Mouse (Mus musculus) neural tube, embryonic 12.5 days (tissue): ENCODE data around the gene Ankrd36. TPM values are rescaled to one million over a fixed set of nuclear protein-coding genes. Genes with fewer than 3 reads are reported as not detected.
A peak's percentile ranks its signal among the peaks of the same experiment; 100 is the strongest.

Experiments
- ATAC-seq: fragments of 200-750 bp; cut with Nextera tagmentation; 2 replicates; pipeline ENCODE4 v1.8.0; 2017; ENCODE audit warnings: low read depth, mild to moderate bottlenecking, moderate TSS enrichment, moderate library complexity; ENCODE audit not compliant: low FRiP score
- H3K27ac ChIP-seq: fragments of 300-500 bp; sonication (generic); 2 replicates; pipeline ENCODE4 v1.5.1; 2016
- H3K27me3 ChIP-seq: fragments of 300-500 bp; sonication (generic); replicated peaks from 2 replicates; pipeline ENCODE4 v1.6.1; 2016; ENCODE audit warnings: mild to moderate bottlenecking
- H3K36me3 ChIP-seq: fragments of 300-500 bp; sonication (generic); 2 replicates; pipeline ENCODE4 v1.6.1; 2016; ENCODE audit warnings: mild to moderate bottlenecking
- H3K4me1 ChIP-seq: fragments of 300-500 bp; sonication (generic); 2 replicates; pipeline ENCODE4 v1.6.1; 2016
- H3K4me2 ChIP-seq: fragments of 300-500 bp; sonication (generic); replicated peaks from 2 replicates; pipeline ENCODE4 v1.6.1; 2016; ENCODE audit warnings: mild to moderate bottlenecking
- H3K4me3 ChIP-seq: fragments of 300-500 bp; sonication (generic); 2 replicates; pipeline ENCODE4 v1.5.1; 2016
- H3K9ac ChIP-seq: fragments of 300-500 bp; sonication (generic); 2 replicates; pipeline ENCODE4 v1.6.1; 2016; ENCODE audit warnings: mild to moderate bottlenecking
- H3K9me3 ChIP-seq: fragments of 300-500 bp; sonication (generic); 2 replicates; pipeline ENCODE4 v1.6.1; 2016; ENCODE audit warnings: mild to moderate bottlenecking
- WGBS: fragments of 180-500 bp; shearing (Covaris S2); methylation state at CpG from one replicate; pipeline ENCODE4 v1.1.7; 2016; 5-methylcytosine and 5-hydroxymethylcytosine counted together
- polyA plus RNA-seq: library from polyadenylated mRNA; unstranded; fragments of >200 nt; fragmentation: Nextera tagmentation; extraction: Ambion mirVana; gene quantifications from 2 replicates; pipeline ENCODE4 v1.2.1, GENCODE M21; 2016

Ankrd36 gene
- polyA plus RNA-seq, 1 experiment from 2014 or later, result not detected

DNA sequence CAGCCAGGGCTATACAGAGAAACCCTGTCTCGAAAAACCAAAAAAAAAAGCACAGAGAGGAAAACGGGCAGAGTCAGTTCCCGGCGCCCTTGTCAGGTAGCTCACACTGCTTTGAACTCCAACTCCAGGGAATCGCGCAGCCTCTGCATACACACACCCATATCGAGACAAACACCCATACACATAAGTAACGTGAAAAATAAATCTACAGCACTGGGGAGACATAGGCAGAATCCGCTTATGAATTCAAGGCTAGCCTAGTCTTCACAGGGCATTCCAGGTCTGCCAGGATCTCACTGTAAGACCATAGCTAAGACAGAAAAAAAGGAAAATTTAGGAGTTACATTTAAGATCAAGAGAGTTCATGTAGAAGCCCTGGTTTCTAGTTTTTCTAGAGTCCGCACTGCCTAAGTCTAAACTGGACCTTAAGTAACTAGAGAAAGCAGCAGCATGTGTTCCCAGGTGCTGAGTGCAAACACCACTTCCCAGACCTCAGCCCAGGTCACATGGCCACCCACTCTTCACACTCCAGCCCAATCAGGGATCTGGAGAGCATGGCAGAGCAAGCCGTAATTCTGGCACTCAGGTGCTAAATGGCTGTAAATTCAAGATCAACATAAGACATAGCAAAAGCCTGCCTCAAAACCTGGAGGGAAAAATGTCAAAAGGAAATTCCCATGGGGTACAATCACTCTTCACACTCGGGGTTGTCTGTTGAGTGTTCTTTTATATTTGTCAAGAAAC is 149.3 kb downstream of the Ankrd36 start:
- no peak overlapping the region for H3K4me3 ChIP-seq
- H3K4me2 ChIP-seq, result no peak overlapping the region
- H3K9ac ChIP-seq, result no peak overlapping the region
- no peaks in the 10 kb centered on the region for H3K9me3 ChIP-seq
- H3K27me3 ChIP-seq, result no peaks in the 10 kb centered on the region
- ATAC-seq, result no peak
- no peaks in the 10 kb centered on the region for H3K4me1 ChIP-seq
- H3K27ac ChIP-seq, result no peak overlapping the region
- peaks cover 44% of the 10 kb centered on the region for H3K36me3 ChIP-seq
- 92% methylated on average over 12 of the region's 12 CpGs for WGBS

GRCm38 (mm10) chr11:5729582-5729981 is 160.1 kb downstream of the Ankrd36 start:
- WGBS, result 91% methylated on average over 9 of the region's 9 CpGs
- no peak for ATAC-seq
- H3K9ac ChIP-seq, result no peak overlapping the region
- no peaks in the 10 kb centered on the region for H3K27me3 ChIP-seq
- H3K4me2 ChIP-seq, result no peak overlapping the region
- H3K9me3 ChIP-seq, result no peaks in the 10 kb centered on the region
- H3K4me1 ChIP-seq, result peaks cover 5% of the 10 kb centered on the region; the same call in 1 of the 2 replicates
- H3K4me3 ChIP-seq, result no peak overlapping the region
- no peak overlapping the region for H3K27ac ChIP-seq
- H3K36me3 ChIP-seq, result 0 out of 2 replicates have a peak, but pooled peaks cover 1% of the 10 kb centered on the region

DNA sequence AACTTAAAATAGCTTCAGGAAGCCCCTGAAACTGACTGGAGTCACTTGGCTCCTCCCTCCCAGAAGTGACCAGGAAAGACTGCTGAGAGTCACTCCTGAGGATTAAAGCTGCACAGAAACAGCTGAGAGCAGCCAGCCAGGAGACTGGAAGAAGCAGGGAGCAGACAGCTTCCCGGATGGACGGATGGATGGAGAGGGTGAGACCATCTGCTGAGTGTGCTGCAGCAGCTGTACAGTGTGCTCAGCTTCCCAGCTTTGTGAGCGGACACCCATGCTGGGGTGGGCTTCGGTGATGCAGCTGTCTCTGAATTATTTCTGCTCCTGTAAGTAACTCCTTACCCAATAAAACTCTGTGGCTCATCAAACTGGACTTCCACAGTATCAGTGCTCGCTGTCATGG is 162.9 kb downstream of the Ankrd36 start:
- no peak for ATAC-seq
- 61% methylated on average over 5 of the region's 5 CpGs for WGBS
- H3K9ac ChIP-seq, result 0 out of 2 replicates have a peak overlapping the region, but pooled peaks have one; percentile 21

GRCm38 (mm10) chr11:5734323-5734722 is 164.8 kb downstream of the Ankrd36 start:
- ATAC-seq, result no peak
- no peaks in the 10 kb centered on the region for H3K36me3 ChIP-seq
- no peaks in the 10 kb centered on the region for H3K9me3 ChIP-seq
- H3K27ac ChIP-seq, result no peak overlapping the region
- no peak overlapping the region for H3K4me3 ChIP-seq
- H3K27me3 ChIP-seq, result no peaks in the 10 kb centered on the region
- peaks cover 5% of the 10 kb centered on the region; the same call in 1 of the 2 replicates for H3K4me1 ChIP-seq
- H3K4me2 ChIP-seq, result no peak overlapping the region
- 93% methylated on average over 4 of the region's 4 CpGs for WGBS
- H3K9ac ChIP-seq, result no peak overlapping the region

More for the DNA sequence above, 162.9 kb downstream of the Ankrd36 start:
- no peak overlapping the region for H3K27ac ChIP-seq
- H3K9me3 ChIP-seq, result no peaks in the 10 kb centered on the region
- H3K4me2 ChIP-seq, result no peak overlapping the region
- H3K36me3 ChIP-seq, result no peaks in the 10 kb centered on the region
- H3K4me3 ChIP-seq, result no peak overlapping the region
- H3K4me1 ChIP-seq, result peaks cover 5% of the 10 kb centered on the region; the same call in 1 of the 2 replicates
- no peaks in the 10 kb centered on the region for H3K27me3 ChIP-seq

DNA sequence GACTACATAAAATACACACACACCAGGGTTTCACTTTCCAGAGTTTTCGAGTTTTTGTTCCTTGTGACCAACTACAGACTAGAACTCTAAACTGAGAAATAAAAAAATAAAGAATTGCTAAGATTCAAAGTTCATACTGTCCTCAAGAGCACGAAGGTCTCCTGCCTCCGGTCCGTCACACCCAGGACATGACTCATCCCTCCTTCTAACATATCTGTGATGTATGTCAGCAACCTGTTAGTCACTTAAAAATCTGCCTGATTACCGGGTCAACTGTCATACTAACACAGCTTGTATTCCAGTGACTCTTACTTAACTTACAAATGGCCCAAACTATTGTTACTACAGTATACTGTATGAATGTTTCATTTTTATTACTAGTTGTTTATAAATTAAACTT is 167.7 kb downstream of the Ankrd36 start:
- Histone ChIP-seq H3K4me3 (no peak overlapping the region), H3K27me3 (no peaks in the 10 kb centered on the region), H3K27ac (no peak overlapping the region), H3K4me2 (no peak overlapping the region), H3K9ac (no peak overlapping the region), H3K9me3 (no peaks in the 10 kb centered on the region), H3K4me1 (peaks cover 8% of the 10 kb centered on the region), H3K36me3 (no peaks in the 10 kb centered on the region)
- whole genome bisulfite sequencing, result 89% methylated on average over 5 of the region's 5 CpGs
- ATAC-seq, result no peak

Other genes starting within 250 kb of the Ankrd36 start
- gene Znrf3, start 124.8 kb upstream of the Ankrd36 start, polyA plus RNA-seq, result 7.2 and 7.4 TPM in 2 replicates
- 132 and 141 TPM in 2 replicates for gene Xbp1, start 49.0 kb upstream of the Ankrd36 start, polyA plus RNA-seq
- 22.3 and 23.5 TPM in 2 replicates for gene Ccdc117, start 27.5 kb upstream of the Ankrd36 start, polyA plus RNA-seq
- 151 and 159 TPM in 2 replicates for gene Mrps24, start 146.0 kb downstream of the Ankrd36 start, polyA plus RNA-seq
- 24.6 and 26.5 TPM in 2 replicates for gene Urgcp, start 192.7 kb downstream of the Ankrd36 start, polyA plus RNA-seq
- gene Dbnl, start 218.8 kb downstream of the Ankrd36 start, polyA plus RNA-seq, result 138 and 153 TPM in 2 replicates
- gene Pgam2, start 234.0 kb downstream of the Ankrd36 start, polyA plus RNA-seq, result 7.7 and 14.0 TPM in 2 replicates